In genomic region chr8:70843214-70843773, GRCm38 (mm10) we compare ENCODE assay signal across 20 mouse cellular contexts. TPM values are rescaled to one million over a fixed set of nuclear protein-coding genes. Genes with fewer than 3 reads are reported as not detected.
DNase-seq lines count a peak whose midpoint lies in the region; ATAC-seq and TF ChIP-seq lines count a peak whose summit lies in the region.
"Had no signal": no experiment of that assay in that cellular context is flagged by ENCODE, and none has a peak within 500 bp of the region (broad histone marks: within the 10 kb centered on the region; RNA-seq: fewer than 3 reads in every experiment).

No protein-coding gene starts in this region.

- 85% methylated on average over 5 of the region's 5 CpGs for WGBS in forebrain, embryonic 10.5 days
- 88% methylated on average over 5 of the region's 5 CpGs for WGBS in forebrain, embryonic 16.5 days
- 17% methylated on average over 5 of the region's 5 CpGs for WGBS in liver, embryonic 15.5 days (ENCODE audit: insufficient replicate concordance)

- H3K4me2 ChIP-seq in forebrain, embryonic 16.5 days (ENCODE audit: low read length) = no peak overlapping the region
- H3K4me2 ChIP-seq in liver, embryonic 15.5 days = peak overlapping the region; percentile 91
- H3K4me2 ChIP-seq: embryonic facial prominence, embryonic 13.5 days; neural tube, embryonic 12.5 days had no signal

- no peaks in the 10 kb centered on the region for H3K36me3 ChIP-seq in forebrain, embryonic 10.5 days (replicated peaks)
- no peaks in the 10 kb centered on the region for H3K36me3 ChIP-seq in forebrain, embryonic 16.5 days (ENCODE audit: control insufficient read depth, insufficient read depth)
- no peaks in the 10 kb centered on the region for H3K36me3 ChIP-seq in liver, embryonic 15.5 days (replicated peaks)
- H3K36me3 ChIP-seq: embryonic facial prominence, embryonic 13.5 days; neural tube, embryonic 12.5 days had no signal

- peaks cover 31% of the 10 kb centered on the region for H3K27me3 ChIP-seq in forebrain, embryonic 10.5 days (ENCODE audit: poor library complexity, severe bottlenecking)
- H3K27me3 ChIP-seq in forebrain, embryonic 16.5 days (replicated peaks; ENCODE audit: control insufficient read depth, insufficient read depth, low read length) = no peaks in the 10 kb centered on the region
- H3K27me3 ChIP-seq in liver, embryonic 15.5 days = peaks cover 17% of the 10 kb centered on the region
- H3K27me3 ChIP-seq: neural tube, embryonic 12.5 days; Patski had no signal

- TF ChIP-seq CTCF in layer of hippocampus, adult 2 months (conservative IDR thresholded peaks at IDR 0.05) = no peak

- H3K9me3 ChIP-seq in forebrain, embryonic 10.5 days = no peaks in the 10 kb centered on the region
- no peaks in the 10 kb centered on the region for H3K9me3 ChIP-seq in forebrain, embryonic 16.5 days (ENCODE audit: control insufficient read depth, low read length)
- no peaks in the 10 kb centered on the region for H3K9me3 ChIP-seq in liver, embryonic 15.5 days (replicated peaks)
- H3K9me3 ChIP-seq: embryonic facial prominence, embryonic 13.5 days; neural tube, embryonic 12.5 days had no signal

- H3K4me1 ChIP-seq in forebrain, embryonic 10.5 days = peaks cover 56% of the 10 kb centered on the region
- peaks cover 11% of the 10 kb centered on the region for H3K4me1 ChIP-seq in forebrain, embryonic 16.5 days (replicated peaks; ENCODE audit: control insufficient read depth, insufficient read depth, low read length)
- peaks cover 77% of the 10 kb centered on the region for H3K4me1 ChIP-seq in liver, embryonic 15.5 days (replicated peaks)

- H3K9ac ChIP-seq in forebrain, embryonic 16.5 days (replicated peaks; ENCODE audit: low read depth, low read length) = no peak overlapping the region
- H3K9ac ChIP-seq in liver, embryonic 15.5 days = peak overlapping the region; percentile 72
- H3K9ac ChIP-seq: embryonic facial prominence, embryonic 13.5 days; neural tube, embryonic 12.5 days had no signal

- peak overlapping the region; percentile 88; the same call in 1 of the 2 replicates for H3K27ac ChIP-seq in forebrain, embryonic 10.5 days
- no peak overlapping the region for H3K27ac ChIP-seq in forebrain, embryonic 16.5 days (ENCODE audit: low read length)
- H3K27ac ChIP-seq in liver, embryonic 15.5 days (replicated peaks) = peak overlapping the region; percentile 98
- H3K27ac ChIP-seq in layer of hippocampus, adult 2 months = no peak overlapping the region
- H3K27ac ChIP-seq: embryonic facial prominence, embryonic 13.5 days; neural tube, embryonic 12.5 days had no signal

- H3K4me3 ChIP-seq in forebrain, embryonic 10.5 days = no peak overlapping the region
- H3K4me3 ChIP-seq in forebrain, embryonic 16.5 days (replicated peaks; ENCODE audit: low read length) = no peak overlapping the region
- H3K4me3 ChIP-seq in liver, embryonic 15.5 days (replicated peaks) = peak overlapping the region; percentile 63
- no peak overlapping the region for H3K4me3 ChIP-seq in layer of hippocampus, adult 2 months
- H3K4me3 ChIP-seq: embryonic facial prominence, embryonic 13.5 days; neural tube, embryonic 12.5 days had no signal

- no peak for ATAC-seq in forebrain, embryonic 16.5 days
- ATAC-seq in liver, embryonic 15.5 days (ENCODE audit: insufficient read depth) = peak; percentile 55
- ATAC-seq: forebrain, embryonic 14.5 days; Patski had no signal

- no peak for DNase-seq in forebrain, embryonic 10.5 days (ENCODE audit: extremely low spot score, low spot score)
- DNase-seq in spleen, adult 12 weeks (ENCODE audit: low spot score) = peak; percentile 54
- DNase-seq in spleen, adult 18-20 months = no peak
- peak; percentile 73 to 80 for DNase-seq in spleen, postnatal 4 days (ENCODE audit: low spot score in 2 of 2)
- no peak for DNase-seq in layer of hippocampus, adult 2 months (ENCODE audit: low spot score in 2 of 2)
- no peak for DNase-seq in thymus, postnatal 25 days
- DNase-seq: cerebellum, adult 8-10 months; heart, adult 18-20 months; heart, postnatal 4 days; layer of hippocampus, adult 9-11 months; lung, adult 2 months; right cerebral cortex, postnatal 25 days; thymus, postnatal 36 days had no signal

RNA-seq across cellular contexts. Expression of gene Arrdc2, which starts 3.8 kb away (rescaled TPM):
- 4.8 and 5.7 TPM in 2 replicates for polyA plus RNA-seq in forebrain, embryonic 10.5 days (2016; fragmentation: Nextera tagmentation; extraction: Ambion mirVana)
- 7.4 and 8.3 TPM in 2 replicates for polyA plus RNA-seq in forebrain, embryonic 16.5 days (2015; fragmentation: Nextera tagmentation; extraction: Ambion mirVana)
- 12.6 and 15.2 TPM in 2 replicates for polyA plus RNA-seq in liver, embryonic 15.5 days (2015; fragmentation: Nextera tagmentation; extraction: Ambion mirVana)
- total RNA-seq in layer of hippocampus, adult 2 months (2021) = 10 to 100 TPM; 13.8 to 20.9 TPM

RNA-seq across cellular contexts. Expression of gene Kcnn1, which starts 19.8 kb away (rescaled TPM):
- polyA plus RNA-seq in forebrain, embryonic 10.5 days (2016; fragmentation: Nextera tagmentation; extraction: Ambion mirVana) = 4.7 and 5.9 TPM in 2 replicates
- polyA plus RNA-seq in forebrain, embryonic 16.5 days (2015; fragmentation: Nextera tagmentation; extraction: Ambion mirVana) = 11.2 and 13.4 TPM in 2 replicates
- polyA plus RNA-seq in liver, embryonic 15.5 days (2015; fragmentation: Nextera tagmentation; extraction: Ambion mirVana) = 0.25 and 0.38 TPM in 2 replicates
- total RNA-seq in layer of hippocampus, adult 2 months (2021) = 10 to 100 TPM; 17.4 to 18.3 TPM

RNA-seq across cellular contexts. Expression of gene Ccdc124, which starts 30.4 kb away (rescaled TPM):
- polyA plus RNA-seq in forebrain, embryonic 10.5 days (2016; fragmentation: Nextera tagmentation; extraction: Ambion mirVana) = 184 and 186 TPM in 2 replicates
- 152 and 167 TPM in 2 replicates for polyA plus RNA-seq in forebrain, embryonic 16.5 days (2015; fragmentation: Nextera tagmentation; extraction: Ambion mirVana)
- polyA plus RNA-seq in liver, embryonic 15.5 days (2015; fragmentation: Nextera tagmentation; extraction: Ambion mirVana) = 48.1 and 51.2 TPM in 2 replicates
- 10 to 100 TPM; 82.2 to 88.9 TPM for total RNA-seq in layer of hippocampus, adult 2 months (2021)

RNA-seq across cellular contexts. Expression of gene Il12rb1, which starts 35.0 kb away (rescaled TPM):
- polyA plus RNA-seq in forebrain, embryonic 10.5 days (2016; fragmentation: Nextera tagmentation; extraction: Ambion mirVana) = 0.12 TPM in 1 of 2 replicates, not detected in the other
- 0.08 and 0.09 TPM in 2 replicates for polyA plus RNA-seq in forebrain, embryonic 16.5 days (2015; fragmentation: Nextera tagmentation; extraction: Ambion mirVana)
- polyA plus RNA-seq in liver, embryonic 15.5 days (2015; fragmentation: Nextera tagmentation; extraction: Ambion mirVana) = 0.22 TPM in 2 replicates
- 1 to 10 TPM in 1 of 2 experiments, under 1 TPM in 1; 0.61 to 1.1 TPM for total RNA-seq in layer of hippocampus, adult 2 months (2021)
- polyA plus RNA-seq: forebrain, embryonic 14.5 days; kidney, embryonic 14.5 days; neural tube, embryonic 12.5 days had no signal

RNA-seq across cellular contexts. Expression of gene Mast3, which starts 38.4 kb away (rescaled TPM):
- polyA plus RNA-seq in forebrain, embryonic 10.5 days (2016; fragmentation: Nextera tagmentation; extraction: Ambion mirVana) = 12.0 and 14.9 TPM in 2 replicates
- polyA plus RNA-seq in forebrain, embryonic 16.5 days (2015; fragmentation: Nextera tagmentation; extraction: Ambion mirVana) = 22.5 and 30.8 TPM in 2 replicates
- polyA plus RNA-seq in liver, embryonic 15.5 days (2015; fragmentation: Nextera tagmentation; extraction: Ambion mirVana) = 6.7 and 8.2 TPM in 2 replicates
- total RNA-seq in layer of hippocampus, adult 2 months (2021) = 100 to 1,000 TPM; 468 to 473 TPM

Comparison
In these comparisons a context has a peak if more than half of its experiments do, and no peak if none do; other contexts are left out.
1. DNase-seq: peak in spleen, adult 12 weeks (single experiment) and spleen, postnatal 4 days (2 of 2); none in forebrain, embryonic 10.5 days (single experiment), spleen, adult 18-20 months (0 of 2), layer of hippocampus, adult 2 months (0 of 2) and thymus, postnatal 25 days (single experiment).
2. H3K27ac ChIP-seq: peak in forebrain, embryonic 10.5 days (single experiment) and liver, embryonic 15.5 days (single experiment); none in forebrain, embryonic 16.5 days (single experiment) and layer of hippocampus, adult 2 months (single experiment).